Mouse (Mus musculus): ENCODE measurements at regions not wholly inside any gene's neighbourhood (a gene's known extent, or its start where the extent isn't known, plus 50 kb on each side); places are given as distances from the start of the nearest gene placed in this dataset.

DNA sequence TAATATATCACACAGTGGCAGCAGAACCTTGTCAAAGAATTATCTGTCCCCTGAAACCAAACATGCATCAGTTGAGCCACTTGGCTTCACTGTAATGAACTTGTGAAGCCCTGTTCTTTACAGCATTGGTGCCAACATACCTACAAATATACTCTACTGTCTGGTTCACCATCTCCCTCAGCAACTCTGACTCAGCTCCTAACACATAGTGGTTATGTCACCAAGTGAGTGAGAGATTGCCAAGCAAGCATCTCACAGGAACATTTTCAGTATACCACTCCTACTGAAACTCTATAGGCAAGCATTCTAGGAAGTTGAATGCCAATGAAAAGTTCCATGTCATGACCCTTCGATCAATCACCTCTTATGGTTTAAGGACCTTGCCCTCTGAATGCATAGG lies 321.2 kb upstream of the Pabpc6 start:
- H3K36me3 ChIP-seq (ENCODE audit: control insufficient read depth, insufficient read depth) = no peaks in the 10 kb centered on the region
- H3K9ac ChIP-seq (ENCODE audit: low read depth, low read length) = no peak overlapping the region
- H3K27ac ChIP-seq (ENCODE audit: low read depth, low read length) = no peak overlapping the region
- H3K4me2 ChIP-seq (replicated peaks; ENCODE audit: low read depth) = no peak overlapping the region
- H3K9me3 ChIP-seq (ENCODE audit: control insufficient read depth) = no peaks in the 10 kb centered on the region
- 100% methylated on average over 1 of the region's 1 CpGs for WGBS
- no peak overlapping the region for H3K4me3 ChIP-seq (ENCODE audit: low read depth, low read length)
- H3K27me3 ChIP-seq (replicated peaks; ENCODE audit: control insufficient read depth, insufficient read depth, low read length) = no peaks in the 10 kb centered on the region
- no peak for ATAC-seq
- no peak for TF ChIP-seq CTCF (IDR thresholded peaks at IDR 0.05; ENCODE audit: low read depth)
- no peaks in the 10 kb centered on the region for H3K4me1 ChIP-seq (replicated peaks; ENCODE audit: control insufficient read depth, insufficient read depth, low read length)

DNA sequence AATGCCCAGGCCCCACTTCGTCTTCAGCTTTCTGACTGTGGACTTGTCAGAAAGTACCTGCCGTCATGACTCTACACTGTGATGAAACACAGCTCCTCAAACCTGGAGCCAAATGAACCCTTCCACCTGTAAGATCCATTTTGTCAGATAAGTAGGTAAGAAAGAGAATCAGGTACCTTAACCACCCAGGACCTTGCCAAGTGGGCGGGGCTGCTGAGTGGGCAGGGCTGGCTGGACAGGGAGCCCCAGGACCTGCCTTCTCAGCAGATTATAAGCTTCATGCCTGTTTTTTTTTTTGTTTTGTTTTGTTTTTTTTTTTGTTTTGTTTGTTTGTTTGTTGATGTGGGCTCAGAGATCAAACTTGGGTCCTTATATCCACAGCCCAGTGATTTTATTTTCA lies 311.8 kb upstream of the Pabpc6 start:
- ATAC-seq = no peak
- no peak overlapping the region for H3K4me3 ChIP-seq (ENCODE audit: low read depth, low read length)
- no peaks in the 10 kb centered on the region for H3K4me1 ChIP-seq (replicated peaks; ENCODE audit: control insufficient read depth, insufficient read depth, low read length)
- no peak for TF ChIP-seq CTCF (IDR thresholded peaks at IDR 0.05; ENCODE audit: low read depth)
- no peak overlapping the region for H3K27ac ChIP-seq (ENCODE audit: low read depth, low read length)
- 86% methylated on average over 3 of the region's 3 CpGs for WGBS
- H3K4me2 ChIP-seq (replicated peaks; ENCODE audit: low read depth) = no peak overlapping the region
- H3K9me3 ChIP-seq (ENCODE audit: control insufficient read depth) = no peaks in the 10 kb centered on the region
- H3K36me3 ChIP-seq (ENCODE audit: control insufficient read depth, insufficient read depth) = no peaks in the 10 kb centered on the region
- H3K9ac ChIP-seq (ENCODE audit: low read depth, low read length) = no peak overlapping the region
- no peaks in the 10 kb centered on the region for H3K27me3 ChIP-seq (replicated peaks; ENCODE audit: control insufficient read depth, insufficient read depth, low read length)

DNA sequence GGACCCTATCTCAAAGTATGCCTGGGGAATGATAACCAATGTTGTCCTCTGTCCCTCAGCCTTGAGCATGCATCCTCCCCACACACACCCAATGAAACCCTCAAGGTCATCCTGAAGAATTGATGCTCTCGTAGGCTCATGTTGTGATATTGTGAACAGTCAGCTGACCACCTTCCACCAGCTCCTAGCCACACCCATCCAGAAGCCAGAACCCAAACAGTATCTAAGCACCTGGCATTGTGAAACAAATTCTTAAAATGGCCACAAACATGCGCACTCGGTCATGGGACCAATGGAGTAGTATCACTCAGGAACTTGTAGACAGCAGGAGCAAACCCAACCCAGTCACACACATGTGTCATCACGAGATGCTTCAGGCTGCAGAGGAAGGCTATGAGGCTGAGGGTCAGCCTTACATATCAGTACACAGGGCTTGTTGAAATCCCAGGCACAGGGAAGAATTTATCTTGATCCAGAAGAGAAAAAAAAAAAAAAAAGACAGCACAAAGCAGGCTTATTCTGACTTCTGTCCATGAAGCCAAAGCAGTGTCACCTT lies 307.4 kb upstream of the Pabpc6 start:
- no peaks in the 10 kb centered on the region for H3K9me3 ChIP-seq (ENCODE audit: control insufficient read depth)
- H3K27ac ChIP-seq (ENCODE audit: low read depth, low read length) = no peak overlapping the region
- H3K9ac ChIP-seq (ENCODE audit: low read depth, low read length) = no peak overlapping the region
- H3K27me3 ChIP-seq (replicated peaks; ENCODE audit: control insufficient read depth, insufficient read depth, low read length) = no peaks in the 10 kb centered on the region
- no peak for TF ChIP-seq CTCF (IDR thresholded peaks at IDR 0.05; ENCODE audit: low read depth)
- H3K4me3 ChIP-seq (ENCODE audit: low read depth, low read length) = no peak overlapping the region
- WGBS = 71% methylated on average over 4 of the region's 4 CpGs
- no peaks in the 10 kb centered on the region for H3K4me1 ChIP-seq (replicated peaks; ENCODE audit: control insufficient read depth, insufficient read depth, low read length)
- H3K4me2 ChIP-seq (replicated peaks; ENCODE audit: low read depth) = no peak overlapping the region
- no peak for ATAC-seq
- H3K36me3 ChIP-seq (ENCODE audit: control insufficient read depth, insufficient read depth) = no peaks in the 10 kb centered on the region

DNA sequence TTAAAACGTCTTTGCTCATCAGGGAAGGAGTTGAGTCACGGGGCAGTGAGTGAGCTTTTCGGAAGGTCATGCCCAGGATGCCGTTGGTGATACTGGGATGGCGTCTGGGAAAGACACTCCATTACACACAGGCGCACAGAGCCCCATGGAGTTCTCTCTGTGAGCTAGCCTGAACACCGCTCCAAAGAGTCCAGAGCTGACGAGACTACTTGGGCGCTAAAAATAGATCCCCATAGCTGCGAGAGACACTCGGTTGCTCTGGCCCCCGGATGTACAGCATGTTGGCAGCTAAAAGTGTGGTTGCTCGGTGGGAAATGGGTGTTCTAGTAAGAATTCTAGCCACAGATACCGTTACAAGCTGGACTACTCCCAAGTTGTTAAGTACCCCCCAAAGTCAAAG lies 306.5 kb upstream of the Pabpc6 start:
- Histone ChIP-seq H3K4me3 (ENCODE audit: low read depth, low read length) (no peak overlapping the region), H3K9ac (ENCODE audit: low read depth, low read length) (no peak overlapping the region), H3K27me3 (replicated peaks; ENCODE audit: control insufficient read depth, insufficient read depth, low read length) (no peaks in the 10 kb centered on the region), H3K27ac (ENCODE audit: low read depth, low read length) (no peak overlapping the region), H3K9me3 (ENCODE audit: control insufficient read depth) (no peaks in the 10 kb centered on the region), H3K36me3 (ENCODE audit: control insufficient read depth, insufficient read depth) (no peaks in the 10 kb centered on the region), H3K4me1 (replicated peaks; ENCODE audit: control insufficient read depth, insufficient read depth, low read length) (no peaks in the 10 kb centered on the region), H3K4me2 (replicated peaks; ENCODE audit: low read depth) (no peak overlapping the region)
- no peak for TF ChIP-seq CTCF (IDR thresholded peaks at IDR 0.05; ENCODE audit: low read depth)
- ATAC-seq = no peak
- 90% methylated on average over 14 of the region's 14 CpGs for WGBS

DNA sequence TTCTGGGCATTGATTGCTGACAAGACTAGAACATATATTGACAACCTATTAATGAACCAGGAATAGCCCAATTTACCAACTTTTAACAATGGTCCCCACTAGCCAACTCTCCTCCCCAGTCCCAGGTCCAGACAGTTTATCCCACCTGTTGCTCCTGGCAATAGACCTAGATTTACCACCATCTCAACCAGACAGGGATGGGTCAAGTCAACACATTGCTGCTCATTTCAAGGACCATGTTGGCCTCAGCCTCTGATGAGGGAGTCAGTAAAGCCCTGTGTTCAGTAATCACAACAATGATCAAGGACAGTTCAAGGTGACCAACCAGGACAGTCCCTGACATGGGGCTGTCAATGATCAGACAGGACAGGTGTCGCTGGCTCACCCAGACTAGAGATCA lies 305.6 kb upstream of the Pabpc6 start:
- 90% methylated on average over 1 of the region's 1 CpGs for WGBS
- TF ChIP-seq CTCF (IDR thresholded peaks at IDR 0.05; ENCODE audit: low read depth) = no peak
- no peaks in the 10 kb centered on the region for H3K9me3 ChIP-seq (ENCODE audit: control insufficient read depth)
- H3K4me3 ChIP-seq (ENCODE audit: low read depth, low read length) = no peak overlapping the region
- H3K36me3 ChIP-seq (ENCODE audit: control insufficient read depth, insufficient read depth) = no peaks in the 10 kb centered on the region
- no peak overlapping the region for H3K9ac ChIP-seq (ENCODE audit: low read depth, low read length)
- no peaks in the 10 kb centered on the region for H3K4me1 ChIP-seq (replicated peaks; ENCODE audit: control insufficient read depth, insufficient read depth, low read length)
- no peaks in the 10 kb centered on the region for H3K27me3 ChIP-seq (replicated peaks; ENCODE audit: control insufficient read depth, insufficient read depth, low read length)
- no peak overlapping the region for H3K27ac ChIP-seq (ENCODE audit: low read depth, low read length)
- ATAC-seq = no peak
- no peak overlapping the region for H3K4me2 ChIP-seq (replicated peaks; ENCODE audit: low read depth)

DNA sequence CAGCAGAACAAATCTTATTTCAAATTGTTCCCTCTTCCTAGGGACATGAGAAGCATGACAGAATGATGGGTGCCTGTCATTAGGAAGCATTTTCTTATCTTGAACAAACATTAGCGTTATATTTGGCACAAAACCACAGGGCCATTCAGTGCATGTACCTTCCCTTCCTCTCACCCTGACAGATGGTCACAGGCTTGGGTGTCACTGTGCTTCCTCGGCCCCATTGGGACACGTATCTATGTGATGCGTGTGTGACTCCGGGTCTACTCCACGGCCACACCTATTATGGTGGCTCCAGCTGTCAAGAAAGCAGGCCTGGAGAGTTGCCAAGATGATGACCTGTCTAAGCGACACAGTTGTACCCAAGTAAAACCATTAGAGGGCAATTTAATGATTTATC lies 298.5 kb upstream of the Pabpc6 start:
- ATAC-seq = no peak
- no peak for TF ChIP-seq CTCF (IDR thresholded peaks at IDR 0.05; ENCODE audit: low read depth)
- 49% methylated on average over 7 of the region's 7 CpGs for WGBS

DNA sequence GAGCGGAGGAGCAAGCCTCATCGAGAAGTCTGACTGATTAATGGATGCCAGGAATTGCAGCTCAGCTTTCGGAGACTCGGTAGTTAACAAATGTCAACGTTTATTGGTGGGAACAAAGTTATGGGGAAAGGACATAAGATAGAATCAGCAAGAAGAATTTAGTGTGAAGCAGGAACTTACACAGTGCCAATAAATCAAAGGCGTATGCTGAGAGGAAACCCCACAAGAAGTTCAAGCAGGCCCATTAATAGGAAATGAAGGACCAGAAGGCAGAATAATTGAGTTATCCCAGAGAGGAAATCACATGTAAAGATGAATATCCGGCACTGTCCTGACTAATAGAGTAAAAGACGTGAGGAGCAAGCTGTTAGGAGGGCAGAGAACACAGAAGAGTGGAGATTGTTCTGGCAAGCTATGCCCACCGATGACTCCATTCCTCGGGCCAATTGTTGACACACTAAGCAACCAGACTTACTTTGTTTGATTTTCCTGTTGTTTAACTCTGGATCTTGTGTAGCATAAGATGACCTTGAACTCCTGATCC lies 293.4 kb upstream of the Pabpc6 start:
- no peak overlapping the region for H3K9ac ChIP-seq (ENCODE audit: low read depth, low read length)
- no peak for TF ChIP-seq CTCF (IDR thresholded peaks at IDR 0.05; ENCODE audit: low read depth)
- WGBS = 47% methylated on average over 10 of the region's 10 CpGs

More for the DNA sequence above, 298.5 kb upstream of the Pabpc6 start:
- Histone ChIP-seq H3K9me3 (ENCODE audit: control insufficient read depth) (no peaks in the 10 kb centered on the region), H3K4me1 (replicated peaks; ENCODE audit: control insufficient read depth, insufficient read depth, low read length) (no peaks in the 10 kb centered on the region), H3K9ac (ENCODE audit: low read depth, low read length) (no peak overlapping the region), H3K4me2 (replicated peaks; ENCODE audit: low read depth) (no peak overlapping the region), H3K4me3 (ENCODE audit: low read depth, low read length) (no peak overlapping the region), H3K27ac (ENCODE audit: low read depth, low read length) (no peak overlapping the region), H3K27me3 (replicated peaks; ENCODE audit: control insufficient read depth, insufficient read depth, low read length) (no peaks in the 10 kb centered on the region), H3K36me3 (ENCODE audit: control insufficient read depth, insufficient read depth) (no peaks in the 10 kb centered on the region)

More for the DNA sequence above, 293.4 kb upstream of the Pabpc6 start:
- Histone ChIP-seq H3K4me1 (replicated peaks; ENCODE audit: control insufficient read depth, insufficient read depth, low read length) (no peaks in the 10 kb centered on the region), H3K9me3 (ENCODE audit: control insufficient read depth) (no peaks in the 10 kb centered on the region), H3K27me3 (replicated peaks; ENCODE audit: control insufficient read depth, insufficient read depth, low read length) (no peaks in the 10 kb centered on the region), H3K27ac (ENCODE audit: low read depth, low read length) (no peak overlapping the region), H3K4me3 (ENCODE audit: low read depth, low read length) (no peak overlapping the region), H3K4me2 (replicated peaks; ENCODE audit: low read depth) (no peak overlapping the region), H3K36me3 (ENCODE audit: control insufficient read depth, insufficient read depth) (no peaks in the 10 kb centered on the region)
- no peak for ATAC-seq

All from intestine, postnatal 0 days (tissue).